Mouse (Mus musculus) hindbrain, embryonic 11.5 days (tissue): ENCODE data around the gene Tmem50a. TPM values are rescaled to one million over a fixed set of nuclear protein-coding genes. Genes with fewer than 3 reads are reported as not detected.
"Not testable (repeated sequence)": the region's sequence is repeated elsewhere in the genome, so short reads cannot be mapped to it uniquely, and the experiment has no call there.

Experiments used
- ATAC-seq: fragments of 200-750 bp; cut with Nextera tagmentation; 2 replicates; pipeline ENCODE4 v1.8.0; 2017; ENCODE audit warnings: mild to moderate bottlenecking, moderate TSS enrichment, moderate library complexity; ENCODE audit not compliant: low FRiP score
- DNase-seq: peaks from one replicate; pipeline ENCODE4 v3.0.0-alpha.2; 2015; ENCODE audit warnings: low spot score
- H3K27ac ChIP-seq: fragments of 300-500 bp; sonication (generic); 2 replicates; pipeline ENCODE4 v1.5.1; 2014; ENCODE audit warnings: mild to moderate bottlenecking, low read depth, low read length
- H3K27me3 ChIP-seq: fragments of 300-500 bp; sonication (generic); 2 replicates; pipeline ENCODE4 v1.6.1; 2014; ENCODE audit warnings: mild to moderate bottlenecking, low read length, moderate library complexity, mixed read lengths; ENCODE audit not compliant: control insufficient read depth, insufficient read depth
- H3K36me3 ChIP-seq: fragments of 300-500 bp; sonication (generic); 2 replicates; pipeline ENCODE4 v1.6.1; 2014; ENCODE audit warnings: mild to moderate bottlenecking, low read length, moderate library complexity, mixed read lengths; ENCODE audit not compliant: control insufficient read depth, insufficient read depth
- H3K4me1 ChIP-seq: fragments of 300-500 bp; sonication (generic); replicated peaks from 2 replicates; pipeline ENCODE4 v1.6.1; 2014; ENCODE audit warnings: low read length, mixed read lengths; ENCODE audit not compliant: control insufficient read depth, insufficient read depth
- H3K4me2 ChIP-seq: fragments of 300-500 bp; sonication (generic); replicated peaks from 2 replicates; pipeline ENCODE4 v1.6.1; 2014; ENCODE audit warnings: mild to moderate bottlenecking, low read depth, low read length
- H3K4me3 ChIP-seq: fragments of 300-500 bp; sonication (generic); 2 replicates; pipeline ENCODE4 v1.5.1; 2014; ENCODE audit warnings: low read depth, low read length
- H3K9ac ChIP-seq: fragments of 300-500 bp; sonication (generic); 2 replicates; pipeline ENCODE4 v1.6.1; 2014; ENCODE audit warnings: low read depth, low read length
- H3K9me3 ChIP-seq: fragments of 300-500 bp; sonication (generic); 2 replicates; pipeline ENCODE4 v1.6.1; 2016; ENCODE audit warnings: low read length; ENCODE audit not compliant: control insufficient read depth
- WGBS: fragments of 180-500 bp; shearing (Covaris S2); extraction: QIAGEN DNeasy Blood & Tissue Kit; methylation state at CpG from one replicate; pipeline ENCODE4 v1.1.7; 2014; 5-methylcytosine and 5-hydroxymethylcytosine counted together
- polyA plus RNA-seq: library from polyadenylated mRNA; unstranded; fragments of >200 nt; fragmentation: Nextera tagmentation; extraction: Ambion mirVana; gene quantifications from 2 replicates; pipeline ENCODE4 v1.2.1, GENCODE M21; 2014

Tmem50a gene
- polyA plus RNA-seq, 1 experiment from 2014 or later, result 167 TPM

DNA sequence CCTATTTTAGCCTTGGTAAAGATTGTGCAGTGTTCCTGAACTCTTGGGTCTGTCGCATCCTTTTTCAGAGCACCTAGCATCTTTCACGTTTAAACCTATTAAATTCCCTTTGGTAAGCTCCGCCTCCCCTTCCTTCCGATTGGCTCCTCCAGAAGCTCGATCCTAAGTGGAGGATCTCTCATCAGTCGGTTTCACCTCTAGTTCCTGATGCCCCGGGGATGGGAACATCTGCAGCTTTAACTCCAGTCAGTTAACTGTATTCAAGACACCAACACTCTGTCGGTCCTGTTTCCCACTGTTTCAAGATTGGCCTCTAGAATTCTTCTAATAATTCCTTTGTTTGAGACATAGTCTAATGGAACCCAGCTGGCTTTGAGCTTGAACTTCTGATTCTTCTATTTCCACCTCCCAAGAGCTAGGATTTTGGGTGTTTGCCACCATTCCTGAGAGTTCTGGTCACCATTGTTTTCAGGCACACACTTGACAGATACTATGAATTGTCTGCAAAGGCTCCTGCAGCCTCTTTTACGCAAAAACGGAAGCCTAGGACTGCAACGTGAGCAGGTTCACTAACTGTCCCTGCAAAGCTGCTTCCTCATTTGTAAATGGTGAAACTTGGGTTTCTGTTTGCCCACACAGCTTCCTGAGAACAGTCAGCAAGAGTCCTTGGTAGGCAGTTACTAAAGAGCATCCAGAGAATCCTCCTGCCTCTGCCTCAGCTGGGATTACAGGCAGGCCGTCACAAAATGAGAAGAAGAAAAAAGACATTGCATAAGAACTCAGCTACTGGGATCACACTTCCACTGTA is 5.1 kb upstream of the Tmem50a start:
- Histone ChIP-seq H3K9me3 (no peaks in the 10 kb centered on the region), H3K9ac (no peak overlapping the region), H3K36me3 (no peaks in the 10 kb centered on the region), H3K4me1 (no peaks in the 10 kb centered on the region), H3K27me3 (no peaks in the 10 kb centered on the region), H3K4me3 (no peak overlapping the region), H3K27ac (no peak overlapping the region), H3K4me2 (no peak overlapping the region)
- ATAC-seq (no peak), DNase-seq (no peak)
- WGBS, result 41% methylated on average over 12 of the region's 12 CpGs

DNA sequence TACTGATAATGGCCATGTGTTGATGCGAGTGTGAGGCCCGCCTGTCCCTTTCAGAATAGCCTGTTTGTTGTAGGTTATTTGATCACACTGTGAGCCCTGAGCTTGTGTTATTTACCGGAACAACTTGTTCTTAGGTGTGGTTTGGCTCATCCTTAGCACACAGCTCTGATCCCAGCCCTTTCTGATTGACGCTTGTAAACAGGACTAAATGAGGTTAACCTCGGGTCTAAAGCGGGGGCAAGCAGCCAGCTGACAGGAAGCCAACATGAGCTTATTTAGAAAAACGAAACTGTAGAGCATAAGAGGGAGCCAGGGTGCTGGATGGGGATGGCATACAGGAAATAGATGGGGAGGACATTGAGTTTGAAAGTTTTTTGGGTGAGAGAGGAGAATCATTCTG is 3.6 kb upstream of the Tmem50a start:
- ATAC-seq (no peak), DNase-seq (no peak)
- 78% methylated on average over 7 of the region's 7 CpGs for WGBS
- Histone ChIP-seq H3K27me3 (no peaks in the 10 kb centered on the region), H3K4me3 (no peak overlapping the region), H3K9ac (no peak overlapping the region), H3K4me2 (no peak overlapping the region), H3K36me3 (no peaks in the 10 kb centered on the region), H3K9me3 (no peaks in the 10 kb centered on the region), H3K27ac (no peak overlapping the region), H3K4me1 (no peaks in the 10 kb centered on the region)

DNA sequence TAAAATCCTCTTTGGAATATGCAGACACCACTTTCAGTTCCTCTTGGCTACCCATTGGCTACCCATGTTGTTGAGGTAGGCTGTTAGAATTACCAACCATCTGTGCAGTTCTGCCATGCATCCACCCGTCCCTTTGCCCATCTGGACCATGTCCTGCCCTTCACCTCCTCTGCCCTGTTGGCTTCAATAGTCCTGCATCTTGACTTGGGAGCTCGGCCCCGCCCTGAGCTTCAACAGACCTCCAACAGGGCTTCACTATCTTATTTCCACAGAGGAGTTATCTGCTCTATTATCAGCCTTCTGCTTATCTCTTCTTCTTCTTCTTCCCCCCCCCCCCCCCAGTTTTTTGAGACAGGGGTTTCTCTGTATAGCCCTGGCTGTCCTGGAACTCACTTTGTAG is 2.4 kb upstream of the Tmem50a start:
- no peak overlapping the region for H3K4me3 ChIP-seq
- 0 out of 2 replicates have a peak, but pooled peaks cover 3% of the 10 kb centered on the region for H3K4me1 ChIP-seq
- H3K27me3 ChIP-seq, result no peaks in the 10 kb centered on the region
- no peak for DNase-seq
- no peak for ATAC-seq
- no peak overlapping the region for H3K27ac ChIP-seq
- 74% methylated on average over 3 of the region's 3 CpGs for WGBS
- H3K9me3 ChIP-seq, result no peaks in the 10 kb centered on the region
- no peak overlapping the region for H3K4me2 ChIP-seq
- no peak overlapping the region for H3K9ac ChIP-seq
- no peaks in the 10 kb centered on the region for H3K36me3 ChIP-seq

DNA sequence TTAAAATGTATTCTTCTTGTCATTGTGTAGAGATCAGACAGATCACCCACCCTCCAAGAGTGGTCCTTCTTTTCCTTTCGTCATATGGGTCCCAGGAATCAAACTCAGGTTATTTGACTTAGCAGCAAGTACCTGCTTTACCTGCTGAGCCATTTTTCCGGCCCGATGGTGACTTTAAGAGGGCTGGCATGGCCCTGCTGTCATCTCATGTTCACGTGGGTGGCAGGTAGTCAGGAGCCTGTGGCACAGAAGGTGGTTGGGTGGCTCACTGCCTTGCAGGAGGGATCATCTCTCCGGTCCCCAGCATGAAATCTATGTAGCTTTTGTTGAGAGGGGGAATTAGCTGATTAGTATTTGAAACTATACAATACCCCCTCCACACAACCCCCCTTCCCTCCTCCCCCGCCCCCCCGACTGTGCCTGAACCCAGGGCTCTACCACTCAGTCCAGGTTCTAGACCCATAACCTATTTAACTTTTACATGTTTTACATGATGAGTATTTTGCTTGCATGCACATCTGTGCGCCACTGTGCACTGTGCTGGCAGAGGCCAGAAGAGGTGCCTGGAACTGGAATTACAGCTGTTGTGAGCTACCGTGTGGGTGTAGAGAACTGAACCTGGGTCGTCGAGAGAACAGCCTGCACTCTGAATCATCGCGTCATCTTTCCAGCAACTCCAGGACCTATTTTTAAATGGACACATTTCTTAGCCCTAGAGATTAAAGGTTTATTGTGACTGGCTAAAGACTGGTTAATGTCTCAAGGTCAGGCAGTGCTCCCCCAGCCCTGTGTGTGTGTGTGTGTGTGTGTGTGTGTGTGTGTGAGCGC is 613 bp upstream of the Tmem50a start:
- ATAC-seq (peak; percentile 57), DNase-seq (no peak)
- peak overlapping the region; percentile 55 for H3K4me2 ChIP-seq
- H3K27me3 ChIP-seq, result no peaks in the 10 kb centered on the region
- H3K27ac ChIP-seq, result 0 out of 2 replicates have a peak overlapping the region, but pooled peaks have one; percentile 13
- H3K9me3 ChIP-seq, result no peaks in the 10 kb centered on the region
- H3K4me1 ChIP-seq, result 0 out of 2 replicates have a peak, but pooled peaks cover 3% of the 10 kb centered on the region
- H3K4me3 ChIP-seq, result peak overlapping the region; percentile 90
- H3K36me3 ChIP-seq, result no peaks in the 10 kb centered on the region
- peak overlapping the region; percentile 86 for H3K9ac ChIP-seq
- 57% methylated on average over 12 of the region's 14 CpGs for WGBS

DNA sequence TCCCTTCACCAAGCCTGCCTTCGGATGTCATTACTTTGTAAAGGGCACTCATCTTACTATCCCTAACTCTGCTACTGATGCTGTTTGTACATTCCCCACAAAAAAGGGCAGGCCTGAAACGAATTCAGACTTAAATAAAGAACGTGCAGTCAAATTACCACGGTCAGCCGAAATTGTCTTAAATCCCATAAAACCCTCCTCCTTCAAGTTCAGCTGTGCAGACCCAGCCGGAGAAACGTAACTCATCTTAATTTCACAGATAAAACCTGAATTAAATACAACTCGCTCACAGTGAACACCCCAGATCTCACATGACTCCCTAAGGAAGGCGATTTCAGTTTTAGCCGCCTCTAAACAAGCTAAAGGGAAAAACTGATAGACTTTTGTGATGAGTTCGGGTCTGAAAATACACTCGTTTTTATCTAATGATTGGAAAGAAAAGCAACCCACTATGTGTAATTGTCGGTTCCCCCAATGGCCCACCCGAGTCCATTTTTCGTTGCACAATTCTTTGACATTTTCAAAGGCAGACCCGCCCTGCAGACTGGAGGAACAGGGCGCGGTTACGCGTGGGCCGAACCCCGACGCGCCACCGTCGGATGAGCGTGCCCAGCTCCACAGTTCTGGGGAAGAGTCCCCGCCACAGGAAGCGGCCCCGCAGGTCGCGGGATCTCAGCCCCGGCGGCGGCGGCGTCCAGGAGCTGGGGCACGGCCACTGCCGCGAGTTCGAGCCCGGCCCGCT is 531 bp downstream of the Tmem50a start:
- DNase-seq (peak; percentile 29), ATAC-seq (peak; percentile 69)
- Histone ChIP-seq H3K27me3 (no peaks in the 10 kb centered on the region), H3K9me3 (no peaks in the 10 kb centered on the region), H3K4me3 (peak overlapping the region; percentile 90), H3K36me3 (peaks cover 3% of the 10 kb centered on the region; the same call in 1 of the 2 replicates), H3K4me1 (0 out of 2 replicates have a peak, but pooled peaks cover 3% of the 10 kb centered on the region), H3K27ac (peak overlapping the region; percentile 86), H3K9ac (peak overlapping the region; percentile 86), H3K4me2 (peak overlapping the region; percentile 55)
- WGBS, result 2% methylated on average over 43 of the region's 43 CpGs

DNA sequence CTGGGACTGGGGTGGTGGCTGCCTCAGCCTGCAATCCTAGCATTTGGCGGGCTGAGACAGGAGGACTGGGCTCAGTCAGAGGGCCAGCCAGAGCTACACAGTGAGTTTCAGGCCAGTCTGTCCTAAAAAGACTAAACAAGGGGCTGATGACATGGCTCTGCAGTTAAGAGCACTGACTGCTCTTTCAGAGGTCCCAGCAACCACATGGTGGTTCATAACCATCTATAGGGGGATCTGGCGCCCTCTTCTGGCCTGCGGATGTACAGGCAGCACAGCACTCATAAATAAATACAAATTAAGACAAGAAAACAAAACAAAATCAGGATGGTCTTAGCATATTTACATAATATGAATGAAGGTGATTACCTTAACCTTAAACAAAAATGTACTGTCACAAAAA is 1.4 kb downstream of the Tmem50a start:
- ATAC-seq (no peak), DNase-seq (peak; percentile 79)
- Histone ChIP-seq H3K9ac (no peak overlapping the region), H3K27ac (no peak overlapping the region), H3K4me2 (peak overlapping the region; percentile 55), H3K4me3 (no peak overlapping the region; the same call in 1 of the 2 replicates), H3K36me3 (peaks cover 5% of the 10 kb centered on the region; the same call in 1 of the 2 replicates), H3K27me3 (no peaks in the 10 kb centered on the region), H3K4me1 (0 out of 2 replicates have a peak, but pooled peaks cover 3% of the 10 kb centered on the region), H3K9me3 (no peaks in the 10 kb centered on the region)
- WGBS, result 29% methylated on average over 3 of the region's 3 CpGs

DNA sequence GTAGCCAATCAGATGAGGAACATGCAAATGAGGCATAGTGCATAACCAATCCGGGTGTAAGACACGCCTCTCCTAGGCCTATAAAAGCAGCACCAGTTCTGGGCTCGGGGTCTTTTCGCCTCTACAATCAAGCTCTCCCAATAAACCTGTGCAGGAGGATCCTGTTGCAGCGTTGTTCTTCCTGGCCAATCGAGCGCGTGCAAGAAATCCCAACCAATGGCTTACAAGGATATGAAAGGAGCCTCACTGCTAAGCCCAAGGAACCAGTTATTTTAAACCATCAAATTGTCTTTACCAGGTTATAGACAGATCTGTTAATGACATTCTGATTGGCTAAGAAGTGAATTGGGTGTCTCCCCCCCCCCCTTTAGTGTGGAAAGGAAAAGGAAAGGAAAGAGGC is 3.4 kb downstream of the Tmem50a start:
- 95% methylated on average over 6 of the region's 8 CpGs for WGBS
- H3K9me3 ChIP-seq, H3K27ac ChIP-seq, H3K4me1 ChIP-seq, H3K27me3 ChIP-seq, H3K4me3 ChIP-seq, H3K9ac ChIP-seq, DNase-seq, H3K4me2 ChIP-seq, ATAC-seq: not testable (repeated sequence)
- peaks cover 10% of the 10 kb centered on the region; the same call in 1 of the 2 replicates for H3K36me3 ChIP-seq

DNA sequence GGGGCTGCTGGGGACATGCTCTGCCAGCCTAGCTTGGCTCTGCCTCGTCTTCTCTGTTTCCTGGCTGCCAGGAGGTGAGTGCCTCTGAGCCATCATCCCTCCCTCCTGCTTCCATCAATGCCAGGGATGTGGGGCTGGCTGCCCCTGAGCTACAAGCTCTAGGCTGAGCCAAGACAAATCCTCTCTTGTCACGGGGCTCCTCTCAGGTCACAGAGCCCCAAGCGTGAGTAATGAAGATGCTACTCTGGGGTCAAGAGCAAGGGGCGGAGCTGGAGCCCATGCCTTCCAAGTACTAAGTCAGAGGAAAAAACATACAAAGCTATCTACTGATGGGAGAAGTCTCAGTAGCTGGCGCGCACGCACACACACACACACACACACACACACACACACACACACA is 11.8 kb downstream of the Tmem50a start:
- ATAC-seq (no peak), DNase-seq (no peak)
- Histone ChIP-seq H3K27ac (no peak overlapping the region), H3K4me1 (no peaks in the 10 kb centered on the region), H3K9ac (no peak overlapping the region), H3K27me3 (no peaks in the 10 kb centered on the region), H3K4me3 (no peak overlapping the region), H3K4me2 (no peak overlapping the region), H3K36me3 (peaks cover 8% of the 10 kb centered on the region), H3K9me3 (no peaks in the 10 kb centered on the region)
- 80% methylated on average over 7 of the region's 7 CpGs for WGBS
